Mouse (Mus musculus): ENCODE results near the gene Adh4.
"Not testable (repeated sequence)": the region's sequence is repeated elsewhere in the genome, so short reads cannot be mapped to it uniquely, and the experiment has no call there.

Gene Adh4

DNA sequence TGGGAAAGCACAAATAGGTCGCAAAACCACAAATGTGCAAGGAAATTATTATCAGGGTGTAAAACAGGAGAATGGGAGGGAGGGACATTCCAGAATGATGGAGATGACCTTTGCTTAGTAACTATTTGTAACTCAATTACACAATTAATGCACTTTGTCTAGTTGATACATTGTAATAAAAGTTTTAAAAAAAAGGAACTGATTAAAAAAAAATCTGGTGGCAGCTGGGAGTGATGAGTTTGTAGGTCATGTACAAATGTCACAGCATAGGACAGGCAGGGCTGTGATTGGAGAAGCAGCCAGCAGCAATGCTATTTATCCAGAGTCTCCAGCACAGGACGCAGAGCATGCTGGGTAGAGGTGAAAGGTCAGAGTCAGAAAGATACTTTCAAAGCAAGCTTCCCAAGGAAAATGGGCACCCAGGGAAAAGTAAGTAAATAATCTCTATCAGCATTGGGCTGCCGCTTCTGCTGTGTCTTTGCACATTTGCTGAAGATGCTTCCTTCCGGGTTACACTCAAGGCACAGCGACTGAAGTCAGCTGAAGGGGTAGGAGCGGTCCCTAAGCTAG is at the start of gene Adh4:
Adh4 (plus strand) TSS at position 346 of the 570 bp plus-strand sequence.
- no peak for DNase-seq

DNA sequence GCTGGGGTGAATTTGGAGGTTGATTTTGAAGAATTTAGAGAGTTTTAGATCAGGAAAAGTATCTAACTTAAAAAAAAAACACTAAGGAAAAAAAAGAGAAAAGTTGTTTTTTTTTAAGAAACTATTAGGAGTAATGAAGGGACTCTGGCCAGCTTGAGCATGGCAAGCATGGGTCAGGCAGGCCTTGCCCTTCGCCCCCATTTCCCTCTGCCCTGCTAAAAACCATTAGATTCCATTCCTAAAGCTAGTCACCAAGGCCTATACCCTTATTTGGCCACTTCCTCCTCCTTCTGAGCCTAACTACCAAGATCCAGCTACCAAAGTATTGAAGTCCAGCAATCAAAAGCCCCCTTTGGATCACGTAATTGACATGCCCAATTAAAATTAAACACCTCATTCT is 49.1 kb upstream of the Adh4 start:
- no peak for DNase-seq

- no peak for DNase-seq
These were observed 45.7 kb upstream of the Adh4 start for GRCm38 (mm10) chr3:138369546-138369945.

DNA sequence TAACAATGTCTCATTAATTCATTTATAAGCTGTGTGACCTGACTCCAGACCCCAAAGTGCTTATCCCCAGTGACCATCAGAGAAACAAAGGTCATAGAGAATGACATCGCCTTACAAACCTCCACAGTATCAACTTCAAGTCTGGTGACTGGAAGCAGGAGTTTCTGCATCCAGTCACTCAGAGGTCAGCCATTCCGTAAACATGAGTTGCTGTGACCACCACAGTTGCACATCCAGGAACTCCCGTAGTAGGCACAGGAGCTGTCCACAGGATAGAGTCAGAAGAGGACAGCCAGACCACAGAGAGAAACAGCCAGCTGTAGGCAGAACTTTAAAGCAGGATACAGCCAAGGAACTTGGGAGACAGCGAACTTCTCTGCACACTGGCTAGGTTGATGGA is 45.0 kb upstream of the Adh4 start:
- not testable (repeated sequence) for DNase-seq

- DNase-seq: no peak
These were observed 41.3 kb upstream of the Adh4 start for GRCm38 (mm10) chr3:138373920-138374319.

DNA sequence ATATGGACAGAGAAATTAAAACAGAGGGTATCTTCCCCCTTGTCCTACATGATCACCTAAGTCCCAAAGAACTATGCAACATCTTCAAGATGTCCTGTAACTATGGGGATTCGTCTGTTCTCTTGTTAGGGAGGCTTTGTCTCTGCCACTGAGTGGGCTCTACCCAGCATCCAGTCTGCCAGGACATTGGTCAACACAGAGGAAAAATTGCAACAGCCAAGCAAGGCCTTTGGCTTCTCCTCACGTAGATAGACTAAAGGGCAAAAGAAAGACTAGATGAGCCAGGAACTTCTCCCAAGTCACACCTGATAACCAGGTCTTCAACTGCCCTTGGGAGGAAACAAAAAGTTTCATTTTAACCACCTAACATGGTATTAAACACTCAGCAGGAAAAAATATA is 40.1 kb upstream of the Adh4 start:
- DNase-seq: no peak

DNA sequence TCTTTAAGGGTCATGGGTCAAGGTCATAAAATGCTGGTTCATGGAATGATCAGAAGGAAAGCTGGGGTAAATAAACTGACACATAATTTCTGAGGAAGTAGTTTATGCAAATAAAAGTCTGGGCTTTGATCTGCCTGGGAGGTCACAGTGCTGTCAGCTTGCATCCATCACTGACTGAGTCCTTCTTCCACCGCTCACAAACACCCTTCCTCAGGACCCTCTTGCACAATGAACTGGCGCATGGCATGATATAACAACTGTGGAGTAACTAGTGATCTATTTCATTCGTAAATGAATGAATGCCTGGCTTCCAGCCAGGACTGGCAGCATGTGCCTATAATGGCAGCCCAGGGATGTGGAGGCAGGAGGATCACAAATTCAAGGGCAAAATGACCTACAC is 34.1 kb upstream of the Adh4 start:
- DNase-seq: no peak

DNA sequence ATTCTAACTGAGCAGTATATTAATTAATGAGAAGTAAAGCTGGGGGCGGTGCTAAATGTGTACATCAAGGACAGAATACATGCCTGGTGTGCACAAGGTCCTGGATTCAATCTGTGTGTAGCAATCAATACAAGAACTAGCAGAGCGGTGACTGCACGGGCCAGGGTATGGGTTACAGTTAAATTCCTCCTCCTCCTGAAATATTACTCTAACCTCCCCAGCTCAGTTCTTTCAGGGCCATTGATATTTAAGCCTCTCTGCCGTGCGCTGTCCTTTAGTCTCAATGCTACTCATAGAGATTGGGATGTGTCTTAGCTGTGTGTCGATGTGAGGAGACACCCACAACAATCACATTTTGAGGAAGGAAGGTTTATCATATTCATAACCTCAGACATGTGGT is 28.1 kb upstream of the Adh4 start:
- DNase-seq: no peak

DNA sequence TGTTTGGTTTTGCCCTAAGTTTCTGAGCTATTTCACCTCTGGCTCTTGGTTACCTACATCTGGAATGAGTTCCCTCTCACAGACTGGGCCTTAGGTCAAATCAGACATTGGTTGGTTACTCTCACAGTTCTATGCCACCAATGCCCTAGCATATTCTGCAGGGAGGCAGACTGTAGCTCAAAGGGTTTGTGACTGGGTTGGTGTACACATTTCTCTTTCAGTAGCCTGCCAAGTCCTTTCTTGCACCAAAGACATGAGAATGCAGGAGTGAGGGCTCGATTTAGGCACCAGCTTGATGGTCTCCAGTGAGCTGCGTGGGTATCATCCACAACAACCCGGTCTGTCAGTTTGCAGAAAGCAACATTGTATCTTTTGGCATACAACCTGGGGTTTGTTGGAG is 10.4 kb upstream of the Adh4 start:
- no peak for DNase-seq

- peak; percentile 28 for DNase-seq
These were observed 9.9 kb upstream of the Adh4 start for GRCm38 (mm10) chr3:138405341-138405740.

GRCm38 (mm10) chr3:138405840-138406239 is 9.4 kb upstream of the Adh4 start:
- DNase-seq: no peak

DNA sequence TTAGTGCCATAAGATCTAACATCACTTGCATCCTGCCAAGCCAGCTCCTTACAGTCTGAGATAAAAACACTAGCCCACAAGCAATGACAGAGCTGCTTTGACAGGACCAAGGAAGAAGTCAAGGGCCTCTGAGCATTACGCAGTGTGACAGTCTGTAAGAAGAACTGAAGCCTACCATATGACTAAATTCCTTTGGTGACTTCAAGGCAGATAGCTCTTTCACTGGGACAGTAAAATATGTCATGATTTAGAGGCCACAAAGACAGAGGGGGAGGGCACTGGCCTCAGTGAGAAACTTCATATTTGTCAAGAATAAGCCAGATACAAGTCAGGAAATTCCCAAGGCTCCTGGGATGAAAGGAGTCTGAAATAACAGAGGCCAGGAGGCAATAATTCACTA is 7.3 kb upstream of the Adh4 start:
- DNase-seq: no peak

- DNase-seq: no peak
These were observed 5.7 kb upstream of the Adh4 start for GRCm38 (mm10) chr3:138409585-138409984.

DNA sequence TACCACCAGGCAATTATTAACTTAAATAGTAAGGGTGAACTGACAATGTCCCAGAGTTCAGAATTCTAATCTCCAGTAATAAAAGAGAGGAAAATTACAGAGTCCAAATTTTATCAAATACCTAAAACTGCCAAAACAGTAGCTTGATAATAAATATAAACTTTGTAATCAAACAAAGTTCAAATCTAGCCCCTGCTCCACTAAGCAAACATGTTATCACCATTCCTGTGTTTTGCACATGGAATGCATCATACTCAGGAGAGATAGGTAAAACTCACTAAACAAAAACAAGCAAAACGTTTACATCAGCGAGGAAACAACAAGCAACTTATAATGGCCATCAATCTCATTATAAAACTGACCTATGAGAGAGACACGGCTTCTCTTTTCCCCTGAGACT is 5.1 kb upstream of the Adh4 start:
- DNase-seq: no peak

DNA sequence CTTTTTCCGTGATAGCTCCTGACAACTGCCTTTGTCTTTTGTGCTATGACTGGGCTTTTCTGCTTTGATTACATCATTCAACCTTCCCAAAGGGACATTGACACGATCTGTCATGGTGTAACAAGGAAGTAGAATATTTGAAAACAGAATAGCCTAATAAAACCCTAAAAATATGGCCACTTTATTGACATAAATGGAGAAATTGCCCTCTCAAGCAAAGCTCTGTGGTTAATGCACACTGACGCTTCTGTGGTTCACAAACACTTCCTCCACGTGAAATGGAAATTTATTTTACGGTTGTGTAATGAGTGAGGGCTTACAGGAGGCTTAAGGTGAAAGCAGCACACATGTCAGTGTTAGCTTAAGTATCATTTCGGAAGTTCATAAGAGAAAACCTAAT is 4.1 kb downstream of the Adh4 start:
- no peak for DNase-seq

DNA sequence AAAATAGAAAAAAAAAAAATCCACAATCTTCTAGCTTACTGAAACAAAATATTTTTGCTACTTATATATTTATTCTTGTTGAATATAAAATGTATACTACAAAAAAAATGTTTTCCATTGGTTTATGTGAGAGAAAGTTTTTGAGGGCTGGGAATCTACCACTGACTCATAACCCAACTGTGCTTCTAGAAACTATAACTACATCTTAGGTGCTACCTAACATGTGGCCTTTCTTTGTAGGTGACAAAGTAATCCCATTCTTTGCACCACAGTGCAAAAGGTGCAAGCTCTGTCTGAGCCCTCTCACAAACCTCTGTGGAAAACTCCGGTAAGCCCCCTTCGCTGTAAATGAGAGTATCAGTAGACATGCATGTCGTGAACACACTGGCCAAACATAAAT is 5.1 kb downstream of the Adh4 start:
- no peak for DNase-seq

GRCm38 (mm10) chr3:138423664-138424063 is 8.4 kb downstream of the Adh4 start:
- DNase-seq: no peak

- no peak for DNase-seq
These were observed 9.0 kb downstream of the Adh4 start for GRCm38 (mm10) chr3:138424247-138424646.

GRCm38 (mm10) chr3:138430360-138430976 is 15.2 kb downstream of the Adh4 start:
- no peak for DNase-seq

DNA sequence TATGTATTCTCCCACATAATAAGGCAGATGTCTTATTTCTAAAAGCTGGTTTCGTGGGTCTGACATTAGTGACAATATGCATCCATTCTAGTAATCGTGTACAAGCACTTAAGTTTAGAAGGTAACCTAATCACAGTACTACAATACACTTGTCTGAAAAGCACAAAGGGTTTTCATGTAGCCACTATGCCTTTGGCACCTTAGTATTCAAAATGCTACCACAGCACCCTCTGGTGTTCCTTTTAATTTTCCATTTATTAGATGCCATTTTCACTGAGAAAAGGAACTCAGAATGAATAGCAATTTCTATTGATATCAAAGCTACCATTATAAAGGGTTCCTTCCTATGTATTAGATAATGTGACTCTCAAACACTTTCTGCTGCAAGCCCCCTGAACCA is 16.6 kb downstream of the Adh4 start:
- DNase-seq: no peak

DNA sequence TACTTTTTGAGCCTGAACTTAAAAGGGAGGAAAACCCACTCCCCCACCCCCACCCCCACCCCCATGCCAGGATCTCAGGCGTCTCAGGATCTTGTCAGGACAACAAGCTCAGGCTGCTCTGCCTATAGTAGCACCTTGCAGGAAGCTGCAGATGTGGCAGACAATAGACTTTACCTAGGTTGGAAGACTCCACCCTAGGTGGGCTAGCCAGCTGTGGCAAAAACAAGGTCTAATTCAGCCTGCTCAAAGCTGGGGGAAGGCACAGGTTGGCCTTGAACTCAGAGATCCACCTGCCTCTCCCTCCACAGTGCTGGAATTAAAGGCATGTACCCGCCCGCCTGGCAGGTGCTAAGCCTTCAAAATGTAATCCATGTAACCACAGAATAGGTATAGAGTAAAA is 23.4 kb downstream of the Adh4 start:
- DNase-seq: no peak

GRCm38 (mm10) chr3:138442203-138442602 is 26.9 kb downstream of the Adh4 start:
- no peak for DNase-seq

- peak; percentile 93 for DNase-seq
These were observed 27.6 kb downstream of the Adh4 start, which contains the start of gene Adh5 for GRCm38 (mm10) chr3:138442612-138443464. TSS of gene Adh5 (plus strand) at chr3:138443093.

GRCm38 (mm10) chr3:138443465-138443771 is 28.2 kb downstream of the Adh4 start:
- DNase-seq: no peak

All from right cerebral cortex, adult 18-20 months (tissue).